Mouse (Mus musculus): ENCODE data around the gene Mphosph8. TPM values are rescaled to one million over a fixed set of nuclear protein-coding genes. Genes with fewer than 3 reads are reported as not detected.

Mphosph8 gene
- polyA plus RNA-seq, 1 experiment = 6.9 TPM

DNA sequence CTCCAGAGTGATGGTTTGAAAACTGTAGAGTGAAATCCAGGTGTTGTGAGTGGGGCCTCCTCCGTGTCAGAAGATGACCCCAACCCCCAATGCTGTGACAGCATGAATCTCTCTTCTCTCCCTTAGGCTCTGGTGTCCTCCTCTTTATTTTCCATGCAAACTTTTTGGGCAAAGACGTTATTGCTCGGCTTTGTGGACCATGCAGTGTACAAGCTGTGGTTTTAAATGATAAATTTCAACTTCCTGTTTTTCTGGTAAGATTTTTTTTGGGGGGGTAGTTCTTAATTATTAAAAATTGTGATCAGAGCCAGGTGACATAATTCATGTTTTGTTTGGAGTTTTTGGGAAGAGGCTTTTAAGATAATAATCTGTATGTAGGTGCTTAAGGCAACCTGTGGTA lies 27.4 kb downstream of the Mphosph8 start:
- no peak for TF ChIP-seq CTCF (IDR thresholded peaks at IDR 0.05; ENCODE audit: borderline replicate concordance, control insufficient read depth, extremely low read depth, insufficient read depth, low read length, poor library complexity)
- TF ChIP-seq POLR2A (IDR thresholded peaks at IDR 0.05; ENCODE audit: control insufficient read depth, extremely low read depth, insufficient read depth, low read length, poor library complexity) = no peak
- no peak overlapping the region for H3K27ac ChIP-seq (ENCODE audit: control insufficient read depth, insufficient read depth, low read length)
- DNase-seq = no peak
- no peaks in the 10 kb centered on the region for H3K4me1 ChIP-seq (replicated peaks; ENCODE audit: control insufficient read depth, insufficient read depth, low read length)
- no peak overlapping the region for H3K4me3 ChIP-seq (ENCODE audit: control insufficient read depth, insufficient read depth, low read length)
- H3K27me3 ChIP-seq (ENCODE audit: control insufficient read depth, insufficient read depth, low read length) = no peaks in the 10 kb centered on the region
- H3K36me3 ChIP-seq (ENCODE audit: control insufficient read depth, insufficient read depth, low read length) = peaks cover 83% of the 10 kb centered on the region
- WGBS = 52% methylated on average over 3 of the region's 3 CpGs

- Histone ChIP-seq H3K27me3 (ENCODE audit: control insufficient read depth, insufficient read depth, low read length) (no peaks in the 10 kb centered on the region), H3K27ac (ENCODE audit: control insufficient read depth, insufficient read depth, low read length) (no peak overlapping the region), H3K4me1 (replicated peaks; ENCODE audit: control insufficient read depth, insufficient read depth, low read length) (no peaks in the 10 kb centered on the region), H3K4me3 (ENCODE audit: control insufficient read depth, insufficient read depth, low read length) (no peak overlapping the region), H3K36me3 (ENCODE audit: control insufficient read depth, insufficient read depth, low read length) (peaks cover 77% of the 10 kb centered on the region)
- no peak for DNase-seq
- 94% methylated on average over 5 of the region's 5 CpGs for WGBS
- no peak for TF ChIP-seq POLR2A (IDR thresholded peaks at IDR 0.05; ENCODE audit: control insufficient read depth, extremely low read depth, insufficient read depth, low read length, poor library complexity)
- TF ChIP-seq CTCF (IDR thresholded peaks at IDR 0.05; ENCODE audit: borderline replicate concordance, control insufficient read depth, extremely low read depth, insufficient read depth, low read length, poor library complexity) = no peak
Observed at GRCm38 (mm10) chr14:56697836-56698235, 29.8 kb downstream of the Mphosph8 start.

DNA sequence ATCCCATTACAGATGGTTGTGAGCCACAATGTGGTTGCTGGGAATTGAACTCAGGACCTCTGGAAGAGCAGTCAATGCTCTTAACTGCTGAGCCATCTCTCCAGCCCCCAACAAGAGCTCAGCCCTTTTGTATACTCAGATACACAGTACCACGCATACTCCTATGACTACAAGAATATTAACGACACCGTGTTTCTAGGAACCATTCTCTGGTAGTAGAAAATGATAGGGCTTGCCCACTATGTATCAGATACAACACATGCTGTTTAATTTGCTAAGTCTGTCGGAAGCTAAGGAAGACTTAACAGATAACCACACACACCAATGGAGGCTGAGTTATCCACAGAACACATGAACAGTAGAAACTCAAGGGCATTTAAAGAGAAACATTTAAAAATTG lies 34.6 kb downstream of the Mphosph8 start:
- peaks cover 30% of the 10 kb centered on the region for H3K36me3 ChIP-seq (ENCODE audit: control insufficient read depth, insufficient read depth, low read length)
- TF ChIP-seq CTCF (IDR thresholded peaks at IDR 0.05; ENCODE audit: borderline replicate concordance, control insufficient read depth, extremely low read depth, insufficient read depth, low read length, poor library complexity) (no peak), POLR2A (IDR thresholded peaks at IDR 0.05; ENCODE audit: control insufficient read depth, extremely low read depth, insufficient read depth, low read length, poor library complexity) (no peak)
- no peaks in the 10 kb centered on the region for H3K27me3 ChIP-seq (ENCODE audit: control insufficient read depth, insufficient read depth, low read length)
- H3K4me1 ChIP-seq (replicated peaks; ENCODE audit: control insufficient read depth, insufficient read depth, low read length) = no peaks in the 10 kb centered on the region
- no peak overlapping the region for H3K27ac ChIP-seq (ENCODE audit: control insufficient read depth, insufficient read depth, low read length)
- WGBS = 96% methylated on average over 4 of the region's 4 CpGs
- DNase-seq = no peak
- no peak overlapping the region for H3K4me3 ChIP-seq (ENCODE audit: control insufficient read depth, insufficient read depth, low read length)

GRCm38 (mm10) chr14:56705687-56706086 lies 37.6 kb downstream of the Mphosph8 start:
- no peak overlapping the region for H3K4me3 ChIP-seq (ENCODE audit: control insufficient read depth, insufficient read depth, low read length)
- 91% methylated on average over 4 of the region's 4 CpGs for WGBS
- H3K27me3 ChIP-seq (ENCODE audit: control insufficient read depth, insufficient read depth, low read length) = no peaks in the 10 kb centered on the region
- no peaks in the 10 kb centered on the region for H3K4me1 ChIP-seq (replicated peaks; ENCODE audit: control insufficient read depth, insufficient read depth, low read length)
- no peak for TF ChIP-seq POLR2A (IDR thresholded peaks at IDR 0.05; ENCODE audit: control insufficient read depth, extremely low read depth, insufficient read depth, low read length, poor library complexity)
- TF ChIP-seq CTCF (IDR thresholded peaks at IDR 0.05; ENCODE audit: borderline replicate concordance, control insufficient read depth, extremely low read depth, insufficient read depth, low read length, poor library complexity) = no peak
- H3K36me3 ChIP-seq (ENCODE audit: control insufficient read depth, insufficient read depth, low read length) = peaks cover 8% of the 10 kb centered on the region
- no peak for DNase-seq
- H3K27ac ChIP-seq (ENCODE audit: control insufficient read depth, insufficient read depth, low read length) = no peak overlapping the region

DNA sequence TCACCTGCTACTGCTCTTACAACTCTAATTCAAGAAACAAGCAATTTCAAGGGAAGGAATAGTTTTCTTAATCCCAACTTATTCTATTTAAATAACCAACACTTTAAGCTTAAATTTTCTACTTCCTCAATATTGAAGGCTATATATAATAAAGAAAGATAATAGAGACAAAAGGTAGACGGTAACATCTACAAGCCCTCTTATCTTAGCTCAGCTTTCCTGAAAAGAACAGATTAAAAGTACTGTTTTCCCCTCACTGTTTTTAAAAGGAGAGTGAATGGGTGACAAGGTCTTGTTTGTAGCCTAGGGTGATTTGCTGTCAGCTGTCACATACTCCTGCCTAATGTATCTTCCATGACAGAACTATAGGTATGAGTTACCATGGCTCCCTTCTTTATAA lies 58.4 kb downstream of the Mphosph8 start:
- no peak overlapping the region for H3K27ac ChIP-seq (ENCODE audit: control insufficient read depth, insufficient read depth, low read length)
- no peaks in the 10 kb centered on the region for H3K4me1 ChIP-seq (replicated peaks; ENCODE audit: control insufficient read depth, insufficient read depth, low read length)
- no peak overlapping the region for H3K4me3 ChIP-seq (ENCODE audit: control insufficient read depth, insufficient read depth, low read length)
- TF ChIP-seq POLR2A (IDR thresholded peaks at IDR 0.05; ENCODE audit: control insufficient read depth, extremely low read depth, insufficient read depth, low read length, poor library complexity) (no peak), CTCF (IDR thresholded peaks at IDR 0.05; ENCODE audit: borderline replicate concordance, control insufficient read depth, extremely low read depth, insufficient read depth, low read length, poor library complexity) (no peak)
- no peaks in the 10 kb centered on the region for H3K27me3 ChIP-seq (ENCODE audit: control insufficient read depth, insufficient read depth, low read length)
- 98% methylated on average over 1 of the region's 1 CpGs for WGBS
- DNase-seq = no peak
- H3K36me3 ChIP-seq (ENCODE audit: control insufficient read depth, insufficient read depth, low read length) = no peaks in the 10 kb centered on the region; the same call in 1 of the 2 replicates

- no peak for TF ChIP-seq CTCF (IDR thresholded peaks at IDR 0.05; ENCODE audit: borderline replicate concordance, control insufficient read depth, extremely low read depth, insufficient read depth, low read length, poor library complexity)
- TF ChIP-seq POLR2A (IDR thresholded peaks at IDR 0.05; ENCODE audit: control insufficient read depth, extremely low read depth, insufficient read depth, low read length, poor library complexity) = no peak
- 96% methylated on average over 1 of the region's 1 CpGs for WGBS
- Histone ChIP-seq H3K4me1 (replicated peaks; ENCODE audit: control insufficient read depth, insufficient read depth, low read length) (no peaks in the 10 kb centered on the region), H3K36me3 (ENCODE audit: control insufficient read depth, insufficient read depth, low read length) (peaks cover 3% of the 10 kb centered on the region; the same call in 1 of the 2 replicates), H3K27ac (ENCODE audit: control insufficient read depth, insufficient read depth, low read length) (no peak overlapping the region), H3K4me3 (ENCODE audit: control insufficient read depth, insufficient read depth, low read length) (no peak overlapping the region), H3K27me3 (ENCODE audit: control insufficient read depth, insufficient read depth, low read length) (no peaks in the 10 kb centered on the region)
- DNase-seq = peak; percentile 29
Observed at GRCm38 (mm10) chr14:56740175-56740574, 72.1 kb downstream of the Mphosph8 start.

Other genes with a start within 250 kb of the Mphosph8 start
- 4.3 and 6.3 TPM in 2 replicates for gene Cenpj, start 92.8 kb upstream of the Mphosph8 start, polyA plus RNA-seq (2012; rRNA removed)
- gene Parp4, start 92.6 kb upstream of the Mphosph8 start, polyA plus RNA-seq (2012; rRNA removed) = 9.2 and 11.3 TPM in 2 replicates
- gene Pspc1, start 110.1 kb downstream of the Mphosph8 start, polyA plus RNA-seq (2012; rRNA removed) = 10.4 and 12.4 TPM in 2 replicates
- gene Zmym5, start 143.5 kb downstream of the Mphosph8 start, polyA plus RNA-seq (2012; rRNA removed) = 5.0 and 6.9 TPM in 2 replicates
- 15.3 and 16.6 TPM in 2 replicates for gene Zmym2, start 218.4 kb downstream of the Mphosph8 start, polyA plus RNA-seq (2012; rRNA removed)

All from thymus, adult 2 months (tissue).